Mouse (Mus musculus) embryonic fibroblast, embryonic 13.5 days (primary cell): ENCODE measurements at regions not wholly inside any gene's neighbourhood (a gene's known extent, or its start where the extent isn't known, plus 50 kb on each side); places are given as distances from the start of the nearest gene placed in this dataset.

Experiments
- H3K27ac ChIP-seq: 2 replicates; pipeline ENCODE4 v1.5.1; 2012; ENCODE audit warnings: low read length, control low read depth, inconsistent platforms; ENCODE audit not compliant: insufficient read depth
- H3K4me1 ChIP-seq: 2 replicates; pipeline ENCODE4 v1.6.1; 2011; ENCODE audit warnings: low read length; ENCODE audit not compliant: control insufficient read depth, insufficient read depth
- H3K4me3 ChIP-seq: 2 replicates; pipeline ENCODE4 v1.5.1; 2011; ENCODE audit warnings: mild to moderate bottlenecking, control low read depth, low read length; ENCODE audit not compliant: insufficient read depth
- CTCF ChIP-seq: IDR thresholded peaks from 2 replicates; pipeline ENCODE4 v1.5.1; 2011; ENCODE audit warnings: mild to moderate bottlenecking, control low read depth, low read length, moderate library complexity, borderline replicate concordance; ENCODE audit not compliant: insufficient read depth
- POLR2A ChIP-seq: IDR thresholded peaks from 2 replicates; pipeline ENCODE4 v1.6.1; 2011; ENCODE audit warnings: low read depth, mild to moderate bottlenecking, control low read depth, low read length, moderate library complexity

DNA sequence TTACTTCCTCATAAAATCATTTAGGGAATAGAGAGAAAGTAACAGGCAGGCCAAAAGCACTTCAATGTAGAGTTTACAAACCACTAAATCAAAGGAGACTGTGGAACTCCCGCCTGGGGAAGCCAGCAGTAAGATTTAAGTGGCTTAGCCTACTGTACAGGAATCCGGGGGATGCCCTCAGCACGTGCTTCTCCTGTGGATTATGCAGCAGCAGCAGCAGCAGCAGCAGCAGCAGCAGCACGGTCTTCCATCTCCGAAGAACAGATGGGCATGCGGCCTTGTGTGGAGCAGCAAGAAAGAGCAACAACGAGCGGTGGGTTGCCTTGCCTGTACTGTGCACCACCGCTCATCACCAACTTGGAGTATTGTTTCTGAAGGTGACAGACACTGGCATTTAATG lies 314.9 kb downstream of the Cd83 start:
- TF ChIP-seq POLR2A (no peak), CTCF (no peak)
- Histone ChIP-seq H3K4me1 (no peaks in the 10 kb centered on the region), H3K27ac (no peak overlapping the region), H3K4me3 (no peak overlapping the region)

- Histone ChIP-seq H3K4me3 (no peak overlapping the region), H3K27ac (no peak overlapping the region), H3K4me1 (no peaks in the 10 kb centered on the region)
- TF ChIP-seq POLR2A (no peak), CTCF (no peak)
These were observed 315.8 kb downstream of the Cd83 start for GRCm38 (mm10) chr13:44100125-44101067.

DNA sequence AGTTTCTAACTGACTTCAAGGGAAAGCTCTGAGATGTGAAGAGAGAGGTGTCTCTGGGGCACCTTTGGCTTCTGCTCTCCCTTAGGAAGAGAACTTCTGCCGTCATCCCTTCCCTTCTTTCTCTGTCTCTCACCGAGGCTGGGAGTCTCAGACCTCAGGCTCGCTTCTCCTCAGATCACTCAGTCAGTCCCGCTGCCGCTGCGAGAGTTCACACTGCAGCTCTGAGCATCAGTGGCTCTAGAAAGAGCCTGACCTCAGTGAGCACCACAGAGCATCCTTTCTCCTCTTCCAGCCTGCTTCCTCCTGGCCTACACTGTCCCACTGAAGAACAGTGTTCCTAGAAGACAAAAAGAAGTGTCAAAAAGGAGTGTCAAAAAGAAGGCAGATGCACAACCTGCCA lies 316.6 kb downstream of the Cd83 start:
- TF ChIP-seq CTCF (no peak), POLR2A (no peak)
- no peak overlapping the region for H3K4me3 ChIP-seq
- no peaks in the 10 kb centered on the region for H3K4me1 ChIP-seq
- no peak overlapping the region for H3K27ac ChIP-seq

GRCm38 (mm10) chr13:44101806-44102205 lies 317.2 kb downstream of the Cd83 start:
- no peak overlapping the region for H3K27ac ChIP-seq
- no peaks in the 10 kb centered on the region for H3K4me1 ChIP-seq
- TF ChIP-seq CTCF (no peak), POLR2A (no peak)

DNA sequence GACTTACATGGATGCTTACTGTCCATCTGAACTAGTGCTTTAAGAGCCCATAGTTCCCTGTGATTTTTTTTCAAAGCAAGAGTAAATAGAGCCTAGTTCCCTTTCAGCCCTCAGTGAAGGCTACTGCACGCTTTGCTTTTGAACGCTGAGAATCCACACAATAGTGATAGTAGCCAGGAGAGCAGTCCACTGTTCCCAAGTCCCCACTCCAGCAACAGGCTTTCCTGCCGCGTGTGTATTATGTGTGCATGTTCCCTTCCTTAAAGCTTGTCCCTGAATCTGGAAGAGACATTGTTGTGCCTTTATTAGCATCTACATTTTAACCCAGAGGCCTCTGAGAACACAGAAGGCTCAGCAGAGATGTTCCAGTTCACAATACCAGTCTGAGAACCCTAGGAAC lies 317.7 kb downstream of the Cd83 start:
- Histone ChIP-seq H3K4me3 (no peak overlapping the region), H3K27ac (no peak overlapping the region), H3K4me1 (no peaks in the 10 kb centered on the region)
- TF ChIP-seq CTCF: no peak
- no peak for TF ChIP-seq POLR2A

More at GRCm38 (mm10) chr13:44101806-44102205, 317.2 kb downstream of the Cd83 start:
- H3K4me3 ChIP-seq: no peak overlapping the region

- no peak for TF ChIP-seq POLR2A
- no peak for TF ChIP-seq CTCF
- Histone ChIP-seq H3K27ac (no peak overlapping the region), H3K4me3 (no peak overlapping the region), H3K4me1 (no peaks in the 10 kb centered on the region)
These were observed 318.8 kb downstream of the Cd83 start for GRCm38 (mm10) chr13:44103340-44103739.

DNA sequence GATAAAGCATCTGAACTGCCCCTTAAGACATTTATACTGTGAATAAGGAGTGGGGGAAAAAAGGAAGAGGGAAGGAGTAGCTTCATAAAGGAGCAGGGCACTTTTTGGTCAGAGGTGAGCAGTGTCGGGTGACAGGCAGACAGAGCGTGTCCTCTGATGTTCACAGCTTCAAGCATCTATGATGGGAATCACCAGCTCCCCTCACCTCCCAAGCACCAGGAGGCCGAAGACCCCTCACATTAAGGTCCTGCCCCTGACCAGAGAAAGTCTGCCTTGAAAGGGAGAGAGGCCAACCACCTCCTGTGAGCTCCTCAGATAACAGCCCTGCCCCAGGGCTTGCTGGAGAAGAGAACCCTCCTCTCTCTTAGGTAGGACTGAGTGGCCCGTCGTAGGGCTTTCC lies 320.6 kb downstream of the Cd83 start:
- Histone ChIP-seq H3K27ac (no peak overlapping the region), H3K4me3 (no peak overlapping the region), H3K4me1 (no peaks in the 10 kb centered on the region)
- TF ChIP-seq POLR2A (no peak), CTCF (no peak)

- no peak for TF ChIP-seq CTCF
- TF ChIP-seq POLR2A: no peak
- Histone ChIP-seq H3K27ac (no peak overlapping the region), H3K4me1 (no peaks in the 10 kb centered on the region), H3K4me3 (no peak overlapping the region)
These were observed 324.1 kb downstream of the Cd83 start for GRCm38 (mm10) chr13:44108695-44109094.

DNA sequence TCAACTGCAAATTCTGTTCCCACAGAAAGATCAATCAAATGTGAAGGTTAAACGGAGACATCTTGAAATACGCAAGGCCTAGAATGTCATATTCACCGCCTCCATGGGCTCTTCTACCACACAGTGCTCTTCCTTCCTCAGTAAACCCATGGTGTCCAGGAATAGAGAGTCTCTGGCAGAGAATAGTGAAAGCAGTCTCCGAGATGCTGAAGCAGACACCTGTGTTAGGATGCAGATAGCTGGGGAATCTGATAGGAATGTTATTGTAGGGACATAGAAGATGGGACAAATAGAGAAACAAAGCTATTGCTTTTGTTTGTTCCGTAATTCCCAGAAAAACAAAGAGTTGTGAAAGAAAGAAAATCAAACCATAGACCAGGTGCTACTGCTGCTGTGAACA lies 328.5 kb downstream of the Cd83 start:
- TF ChIP-seq POLR2A: no peak
- no peak for TF ChIP-seq CTCF
- H3K4me1 ChIP-seq: no peaks in the 10 kb centered on the region
- H3K4me3 ChIP-seq: no peak overlapping the region

DNA sequence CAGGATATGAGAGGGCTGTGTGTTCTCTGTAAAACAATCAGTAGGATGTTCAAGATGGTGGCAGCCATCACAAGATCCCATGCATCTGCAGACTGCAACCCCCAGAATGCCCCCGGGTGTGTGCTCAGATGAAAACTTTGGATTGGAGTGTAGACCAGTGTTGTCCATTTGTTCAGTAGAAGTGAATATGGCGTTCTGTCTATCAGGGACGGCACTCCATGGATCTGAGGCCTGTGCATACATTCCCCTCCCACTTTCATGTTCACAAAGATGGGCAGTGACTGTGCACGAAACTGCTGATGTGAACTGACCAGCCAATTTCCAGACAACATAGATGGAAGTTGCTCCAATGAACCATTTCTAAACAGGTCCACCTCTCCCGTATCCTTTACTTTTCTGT lies 330.3 kb downstream of the Cd83 start:
- TF ChIP-seq POLR2A: no peak
- TF ChIP-seq CTCF: no peak
- Histone ChIP-seq H3K4me3 (no peak overlapping the region), H3K4me1 (no peaks in the 10 kb centered on the region), H3K27ac (no peak overlapping the region)

More for the DNA sequence above, 328.5 kb downstream of the Cd83 start:
- H3K27ac ChIP-seq: no peak overlapping the region
